Mouse (Mus musculus) hindbrain, embryonic 14.5 days (tissue): ENCODE results near the gene Phactr1. TPM values are rescaled to one million over a fixed set of nuclear protein-coding genes. Genes with fewer than 3 reads are reported as not detected.

Experiments
- ATAC-seq: fragments of 200-750 bp; cut with Nextera tagmentation; 2 replicates; pipeline ENCODE4 v1.8.0; 2017; ENCODE audit warnings: moderate number of reproducible peaks, mild to moderate bottlenecking, moderate TSS enrichment, moderate library complexity; ENCODE audit not compliant: low FRiP score
- DNase-seq: peaks from one replicate; pipeline ENCODE4 v3.0.0-alpha.2; 2015; ENCODE audit warnings: low spot score
- H3K27ac ChIP-seq: fragments of 300-500 bp; sonication (generic); 2 replicates; pipeline ENCODE4 v1.5.1; 2014; ENCODE audit warnings: mild to moderate bottlenecking, moderate library complexity
- H3K27me3 ChIP-seq: fragments of 300-500 bp; sonication (generic); 2 replicates; pipeline ENCODE4 v1.6.1; 2014; ENCODE audit warnings: mild to moderate bottlenecking, low read length, mixed read lengths; ENCODE audit not compliant: control insufficient read depth, insufficient read depth
- H3K36me3 ChIP-seq: fragments of 300-500 bp; sonication (generic); replicated peaks from 2 replicates; pipeline ENCODE4 v1.6.1; 2014; ENCODE audit not compliant: control insufficient read depth, insufficient read depth
- H3K4me1 ChIP-seq: fragments of 300-500 bp; sonication (generic); replicated peaks from 2 replicates; pipeline ENCODE4 v1.6.1; 2014; ENCODE audit warnings: antibody characterized with exemption, low read length, mixed read lengths; ENCODE audit not compliant: control insufficient read depth, insufficient read depth
- H3K4me2 ChIP-seq: fragments of 300-500 bp; sonication (generic); replicated peaks from 2 replicates; pipeline ENCODE4 v1.6.1; 2014; ENCODE audit warnings: mild to moderate bottlenecking, moderate library complexity
- H3K4me3 ChIP-seq: fragments of 300-500 bp; sonication (generic); replicated peaks from 2 replicates; pipeline ENCODE4 v1.5.1; 2014; ENCODE audit warnings: mild to moderate bottlenecking, low read length
- H3K9ac ChIP-seq: fragments of 300-500 bp; sonication (generic); 2 replicates; pipeline ENCODE4 v1.6.1; 2014
- H3K9me3 ChIP-seq: fragments of 300-500 bp; sonication (generic); 2 replicates; pipeline ENCODE4 v1.6.1; 2016; ENCODE audit warnings: low read length; ENCODE audit not compliant: control insufficient read depth
- WGBS: fragments of 180-500 bp; shearing (Covaris S2); extraction: QIAGEN DNeasy Blood & Tissue Kit; methylation state at CpG from one replicate; pipeline ENCODE4 v1.1.7; 2014; 5-methylcytosine and 5-hydroxymethylcytosine counted together
- polyA plus RNA-seq: library from polyadenylated mRNA; unstranded; fragments of >200 nt; fragmentation: Nextera tagmentation; extraction: Ambion mirVana; gene quantifications from 2 replicates; pipeline ENCODE4 v1.2.1, GENCODE M21; 2014

The Phactr1 gene
- polyA plus RNA-seq, 1 experiment from 2014 or later = 56.6 TPM

DNA sequence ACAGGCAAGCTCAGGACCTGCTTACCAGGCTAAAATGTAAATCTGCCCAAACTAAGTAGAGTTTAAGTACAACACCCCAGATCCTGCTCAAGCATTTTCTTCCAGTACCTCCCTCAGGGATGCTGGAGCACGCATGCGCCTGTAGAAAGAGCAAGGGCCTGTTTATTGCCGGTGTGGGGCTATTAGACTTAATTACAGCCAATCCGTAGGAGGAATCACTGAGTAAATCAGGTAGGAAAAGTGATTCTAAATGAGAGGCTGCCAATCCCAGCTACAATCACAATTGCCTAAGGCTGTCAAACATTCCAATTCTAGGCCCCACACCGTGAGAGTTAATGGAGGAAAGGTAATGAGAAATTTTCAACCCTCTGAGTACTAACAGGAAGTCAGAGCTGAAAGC lies 477.9 kb downstream of the Phactr1 start:
- Histone ChIP-seq H3K9me3 (no peaks in the 10 kb centered on the region), H3K4me2 (no peak overlapping the region), H3K27me3 (no peaks in the 10 kb centered on the region), H3K4me1 (peaks cover 5% of the 10 kb centered on the region; the same call in 1 of the 2 replicates), H3K9ac (no peak overlapping the region), H3K4me3 (no peak overlapping the region), H3K27ac (peak overlapping the region; percentile 69), H3K36me3 (peaks cover 29% of the 10 kb centered on the region)
- DNase-seq (no peak), ATAC-seq (peak; percentile 53; the same call in 1 of the 2 replicates)
- 64% methylated on average over 5 of the region's 5 CpGs for WGBS

DNA sequence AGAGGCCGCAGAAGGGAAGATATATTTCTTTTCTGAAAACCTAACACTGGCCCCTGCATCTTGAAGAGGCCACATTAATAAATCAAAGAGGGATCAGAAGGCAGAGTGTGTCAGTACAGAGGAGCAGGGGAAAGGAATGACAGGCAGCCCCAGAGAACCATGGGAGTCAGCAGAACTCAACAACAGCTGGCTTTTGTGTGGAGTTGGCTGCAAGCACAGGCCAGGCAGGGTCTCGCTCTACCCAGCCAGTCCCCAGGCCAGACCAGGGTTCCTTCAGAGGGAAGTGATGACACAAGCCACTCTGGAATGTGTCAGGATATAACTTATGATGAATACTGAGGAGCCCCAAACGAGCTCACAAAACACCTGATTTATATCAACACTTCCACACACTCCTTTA lies 479.0 kb downstream of the Phactr1 start:
- Histone ChIP-seq H3K4me2 (no peak overlapping the region), H3K9me3 (no peaks in the 10 kb centered on the region), H3K36me3 (peaks cover 29% of the 10 kb centered on the region), H3K27ac (peak overlapping the region; percentile 69; the same call in 1 of the 2 replicates), H3K4me3 (no peak overlapping the region), H3K27me3 (no peaks in the 10 kb centered on the region), H3K4me1 (peaks cover 5% of the 10 kb centered on the region; the same call in 1 of the 2 replicates), H3K9ac (no peak overlapping the region)
- ATAC-seq (no peak), DNase-seq (no peak)
- WGBS = 78% methylated on average over 3 of the region's 3 CpGs

DNA sequence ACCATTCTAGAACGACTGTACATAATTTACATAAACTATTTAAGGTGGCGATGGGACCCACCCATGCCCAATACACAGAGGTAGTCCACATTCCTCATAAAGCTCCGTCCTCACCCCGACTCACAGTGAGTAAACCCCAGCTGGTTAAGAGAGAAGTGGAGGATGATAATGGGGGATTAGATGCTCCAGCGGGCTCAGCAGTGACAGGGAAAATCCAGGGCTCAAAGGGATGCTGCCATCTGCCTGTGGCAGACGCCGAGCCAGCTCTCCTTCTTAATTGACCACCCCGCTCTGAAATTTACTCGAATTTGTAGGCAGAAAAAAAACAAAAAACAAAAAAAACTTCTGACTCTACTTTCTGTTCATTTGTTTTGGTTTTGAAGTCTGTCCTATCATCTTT lies 487.3 kb downstream of the Phactr1 start:
- Histone ChIP-seq H3K4me2 (no peak overlapping the region), H3K4me3 (no peak overlapping the region), H3K27me3 (no peaks in the 10 kb centered on the region), H3K9ac (no peak overlapping the region), H3K9me3 (no peaks in the 10 kb centered on the region), H3K4me1 (peaks cover 14% of the 10 kb centered on the region; the same call in 1 of the 2 replicates), H3K36me3 (peaks cover 36% of the 10 kb centered on the region), H3K27ac (no peak overlapping the region)
- 80% methylated on average over 9 of the region's 9 CpGs for WGBS
- DNase-seq (no peak), ATAC-seq (no peak)

DNA sequence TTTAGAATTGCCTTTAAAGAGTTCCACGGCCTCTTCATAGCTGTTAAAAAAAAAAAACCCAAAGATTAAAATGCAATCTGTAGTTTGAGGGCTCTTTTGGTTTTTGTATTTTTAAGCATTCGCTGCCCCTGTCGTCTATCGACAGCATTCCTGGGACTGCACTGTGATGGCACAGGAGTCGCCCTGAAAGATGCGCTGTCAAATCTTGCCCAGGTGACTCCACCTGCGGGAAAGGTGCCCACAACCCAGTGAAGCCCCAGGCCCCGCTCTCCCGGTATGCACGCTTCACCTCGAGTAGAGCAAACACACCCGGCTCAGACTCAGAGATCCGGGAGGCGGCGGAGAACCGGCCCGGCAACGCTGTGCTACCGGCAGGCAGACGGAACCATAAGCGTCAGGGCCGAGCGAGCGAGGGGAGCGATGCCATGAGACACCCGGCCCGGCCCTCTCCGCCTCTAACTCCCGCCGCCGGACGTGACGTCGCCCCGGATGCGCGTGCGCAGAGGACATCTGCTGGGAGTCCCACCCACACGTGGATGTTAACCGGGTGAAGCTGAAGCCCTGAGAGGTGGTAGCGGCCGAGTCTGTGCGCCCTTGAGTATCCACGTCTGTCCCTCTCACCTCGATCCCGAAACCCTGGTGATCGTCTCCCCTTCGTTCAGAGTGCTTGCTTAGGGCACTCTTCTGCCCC lies 490.7 kb downstream of the Phactr1 start, which contains the start of gene Tbc1d7:
TSS of gene Tbc1d7 (minus strand) at position 482 of the 691 bp plus-strand sequence.
- DNase-seq = peak; percentile 99
- Histone ChIP-seq H3K36me3 (peaks cover 6% of the 10 kb centered on the region; the same call in 1 of the 2 replicates), H3K9ac (peak within 1 kb of the TSS; percentile 90), H3K9me3 (no peaks in the 10 kb centered on the region), H3K4me2 (peak within 1 kb of the TSS; percentile 62), H3K4me3 (peak within 1 kb of the TSS; percentile 70), H3K27ac (peak within 1 kb of the TSS; percentile 87), H3K27me3 (no peaks in the 10 kb centered on the region), H3K4me1 (peaks cover 14% of the 10 kb centered on the region; the same call in 1 of the 2 replicates)
- peak; percentile 96 for ATAC-seq
- 1% methylated on average over 46 of the region's 48 CpGs for WGBS

DNA sequence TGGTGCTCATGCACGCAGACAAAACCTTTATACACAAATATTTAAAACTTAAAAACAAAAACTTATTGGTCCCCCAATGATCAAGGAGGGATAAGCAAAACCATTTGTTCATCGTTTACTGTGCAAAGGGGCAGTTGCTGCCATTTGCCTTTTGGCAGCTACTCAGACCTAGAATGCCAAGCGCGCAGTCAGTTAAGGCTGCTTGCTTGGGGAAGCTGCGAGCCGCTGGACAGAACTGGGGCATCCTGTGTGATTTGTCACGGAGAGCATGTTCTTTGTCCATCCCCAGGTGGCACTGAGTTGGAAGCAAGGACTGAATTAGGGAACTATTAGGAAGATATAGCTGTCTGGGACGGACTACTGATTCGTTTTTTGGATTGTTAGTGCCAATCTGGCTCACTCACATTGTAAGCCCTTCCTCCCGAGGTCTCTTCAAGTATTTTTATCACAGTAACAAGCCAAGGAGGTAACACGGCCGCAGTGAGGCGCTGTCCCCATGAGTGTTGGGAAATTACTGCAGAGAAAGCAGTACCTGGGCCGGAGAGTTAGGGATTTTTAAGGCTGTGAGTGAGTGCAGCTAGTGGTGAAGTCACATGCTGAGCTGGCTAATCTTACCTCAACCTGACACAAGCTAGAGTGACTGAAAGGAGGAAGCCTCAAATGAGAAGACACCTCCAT lies 491.8 kb downstream of the Phactr1 start:
- ATAC-seq (no peak), DNase-seq (no peak)
- no peaks in the 10 kb centered on the region for H3K9me3 ChIP-seq
- peak overlapping the region; percentile 90 for H3K9ac ChIP-seq
- H3K4me2 ChIP-seq = peak overlapping the region; percentile 62
- H3K27me3 ChIP-seq = no peaks in the 10 kb centered on the region
- peaks cover 14% of the 10 kb centered on the region; the same call in 1 of the 2 replicates for H3K4me1 ChIP-seq
- 36% methylated on average over 14 of the region's 14 CpGs for WGBS
- H3K4me3 ChIP-seq = peak overlapping the region; percentile 70
- peaks cover 6% of the 10 kb centered on the region; the same call in 1 of the 2 replicates for H3K36me3 ChIP-seq
- H3K27ac ChIP-seq = 0 out of 2 replicates have a peak overlapping the region, but pooled peaks have one; percentile 87

DNA sequence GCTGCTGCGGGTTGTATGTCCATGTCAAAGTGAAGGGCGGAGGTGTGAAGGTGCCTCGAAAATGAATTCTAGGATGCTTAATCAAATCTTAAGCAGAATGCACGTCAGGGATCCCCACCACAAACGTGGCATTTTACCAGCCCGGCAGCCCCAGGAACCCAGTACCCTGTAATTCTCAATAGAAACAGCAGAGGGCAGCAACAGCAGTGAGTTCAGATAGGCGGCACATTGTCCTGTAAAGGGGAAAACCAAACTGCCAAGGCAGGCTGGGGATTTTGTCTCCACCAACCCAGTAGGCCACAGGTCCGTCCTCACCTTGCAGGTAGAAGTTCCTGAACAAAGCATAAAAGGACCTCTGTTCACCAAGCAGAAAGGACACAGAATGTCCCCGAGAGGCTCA lies 492.8 kb downstream of the Phactr1 start:
- DNase-seq (peak; percentile 86), ATAC-seq (no peak)
- Histone ChIP-seq H3K4me3 (no peak overlapping the region), H3K4me2 (no peak overlapping the region; the same call in 1 of the 2 replicates), H3K27ac (no peak overlapping the region), H3K4me1 (peaks cover 14% of the 10 kb centered on the region; the same call in 1 of the 2 replicates), H3K9me3 (no peaks in the 10 kb centered on the region), H3K36me3 (peaks cover 6% of the 10 kb centered on the region; the same call in 1 of the 2 replicates), H3K27me3 (no peaks in the 10 kb centered on the region), H3K9ac (no peak overlapping the region)
- 14% methylated on average over 9 of the region's 9 CpGs for WGBS

DNA sequence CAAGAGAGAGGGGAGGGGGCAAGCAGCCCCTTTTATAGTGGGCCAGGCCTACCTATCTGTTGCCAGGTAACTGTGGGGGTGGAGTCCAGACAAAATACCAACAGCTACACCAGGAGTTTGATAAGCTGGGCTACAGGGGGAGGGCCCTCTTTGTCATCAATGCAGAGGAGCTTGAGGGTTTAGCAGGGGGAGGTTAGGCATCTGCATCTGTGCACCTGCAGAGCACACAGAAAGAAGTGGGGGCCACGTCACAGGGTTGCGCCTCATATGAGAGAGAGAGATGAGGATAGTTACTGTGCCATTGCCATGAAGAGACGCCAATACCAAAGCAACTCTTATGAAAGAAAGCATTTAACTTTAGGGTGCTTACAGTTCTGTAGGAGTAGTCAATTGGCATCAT lies 496.3 kb downstream of the Phactr1 start:
- Histone ChIP-seq H3K4me2 (no peak overlapping the region), H3K27me3 (no peaks in the 10 kb centered on the region), H3K27ac (no peak overlapping the region), H3K9me3 (no peaks in the 10 kb centered on the region), H3K36me3 (no peaks in the 10 kb centered on the region), H3K4me3 (no peak overlapping the region), H3K9ac (no peak overlapping the region), H3K4me1 (peaks cover 7% of the 10 kb centered on the region; the same call in 1 of the 2 replicates)
- no peak for DNase-seq
- WGBS = 97% methylated on average over 3 of the region's 3 CpGs
- ATAC-seq = no peak

DNA sequence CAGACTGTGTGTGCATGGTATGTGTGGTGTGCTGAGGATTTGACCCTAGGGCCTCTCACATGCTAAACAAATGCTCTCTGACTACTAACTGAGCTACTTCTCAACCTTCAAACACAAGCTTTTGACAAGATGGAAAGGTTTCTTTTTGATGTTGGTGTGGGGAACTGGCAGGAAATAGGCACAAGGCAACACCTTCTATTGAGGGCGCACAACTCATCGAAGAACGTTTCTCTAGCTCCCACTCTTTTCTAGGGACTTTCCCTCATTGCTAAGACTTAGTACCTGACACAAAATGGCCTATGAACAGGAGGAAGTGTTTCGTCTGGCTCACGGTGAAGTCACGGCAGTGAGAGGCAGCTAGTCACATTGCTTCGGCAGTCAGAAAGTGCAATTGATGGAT lies 496.9 kb downstream of the Phactr1 start:
- no peak overlapping the region for H3K27ac ChIP-seq
- H3K36me3 ChIP-seq = no peaks in the 10 kb centered on the region
- no peak overlapping the region for H3K4me3 ChIP-seq
- H3K9ac ChIP-seq = no peak overlapping the region
- H3K27me3 ChIP-seq = no peaks in the 10 kb centered on the region
- DNase-seq = no peak
- H3K4me2 ChIP-seq = no peak overlapping the region
- no peaks in the 10 kb centered on the region for H3K9me3 ChIP-seq
- H3K4me1 ChIP-seq = peaks cover under 1% of the 10 kb centered on the region; the same call in 1 of the 2 replicates
- no peak for ATAC-seq
- 91% methylated on average over 7 of the region's 7 CpGs for WGBS

DNA sequence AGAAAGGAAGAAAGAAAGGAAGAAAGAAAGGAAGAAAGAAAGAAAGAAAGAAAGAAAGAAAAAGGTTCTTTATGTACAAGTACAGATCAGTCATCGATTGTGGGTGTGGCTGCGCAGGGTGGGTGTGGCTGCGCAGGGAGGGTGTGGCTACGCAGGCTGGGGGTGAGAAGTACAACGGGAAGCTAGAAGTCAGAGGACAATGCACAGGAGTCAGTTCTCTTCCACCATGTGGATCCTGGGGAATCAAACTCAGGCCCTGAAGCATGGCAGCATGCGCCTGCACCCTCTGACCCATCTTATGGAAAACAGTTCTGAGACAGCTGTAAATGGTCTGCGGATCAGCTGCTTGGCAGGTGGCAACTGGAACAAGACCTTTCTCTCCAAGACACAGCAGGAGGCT lies 500.7 kb downstream of the Phactr1 start:
- H3K9ac ChIP-seq = no peak overlapping the region
- 55% methylated on average over 7 of the region's 7 CpGs for WGBS
- no peak overlapping the region for H3K4me3 ChIP-seq
- no peaks in the 10 kb centered on the region; the same call in 1 of the 2 replicates for H3K4me1 ChIP-seq
- ATAC-seq = no peak
- no peak overlapping the region for H3K27ac ChIP-seq
- H3K9me3 ChIP-seq = no peaks in the 10 kb centered on the region
- no peak overlapping the region for H3K4me2 ChIP-seq
- no peaks in the 10 kb centered on the region for H3K36me3 ChIP-seq
- H3K27me3 ChIP-seq = no peaks in the 10 kb centered on the region
- DNase-seq = no peak
